ENCODE assay signal across 14 mouse cellular contexts in genomic region chr14:102676582-102676981, GRCm38 (mm10).
"Had no signal": no experiment of that assay in that cellular context is flagged by ENCODE, and none has a peak within 500 bp of the region (broad histone marks: within the 10 kb centered on the region; RNA-seq: fewer than 3 reads in every experiment).

No protein-coding gene starts in this region.

- H3K9ac ChIP-seq: limb, embryonic 13.5 days; liver, embryonic 15.5 days; lung, embryonic 15.5 days; neural tube, embryonic 15.5 days had no signal

- H3K4me1 ChIP-seq: limb, embryonic 13.5 days; liver, embryonic 15.5 days; lung, embryonic 15.5 days; neural tube, embryonic 15.5 days had no signal

- H3K9me3 ChIP-seq: limb, embryonic 13.5 days; liver, embryonic 15.5 days; lung, embryonic 15.5 days; neural tube, embryonic 15.5 days had no signal

- H3K36me3 ChIP-seq: limb, embryonic 13.5 days; liver, embryonic 15.5 days; lung, embryonic 15.5 days; neural tube, embryonic 15.5 days had no signal

- H3K4me3 ChIP-seq: layer of hippocampus, adult 2 months; limb, embryonic 13.5 days; liver, embryonic 15.5 days; lung, embryonic 15.5 days; myocyte; neural tube, embryonic 15.5 days had no signal

- H3K27me3 ChIP-seq: limb, embryonic 13.5 days; liver, embryonic 15.5 days; lung, embryonic 15.5 days; neural tube, embryonic 15.5 days had no signal

- H3K27ac ChIP-seq: layer of hippocampus, adult 2 months; limb, embryonic 13.5 days; liver, embryonic 15.5 days; lung, embryonic 15.5 days; neural tube, embryonic 15.5 days had no signal

- H3K4me2 ChIP-seq: limb, embryonic 13.5 days; liver, embryonic 15.5 days; lung, embryonic 15.5 days; neural tube, embryonic 15.5 days had no signal

- DNase-seq: kidney, adult 9 months; kidney, postnatal 10 days; kidney, postnatal 4 days; left cerebral cortex, postnatal 4 days; lung, postnatal 14 days; midbrain, embryonic 14.5 days; right cerebral cortex, postnatal 14 days; thymus, postnatal 36 days had no signal
